Comparison of ENCODE assay signal across 18 mouse cellular contexts in genomic region chr19:35759701-35760100, GRCm38 (mm10).
DNase-seq lines count a peak whose midpoint lies in the region; ATAC-seq and TF ChIP-seq lines count a peak whose summit lies in the region.
"Had no signal": no experiment of that assay in that cellular context is flagged by ENCODE, and none has a peak within 500 bp of the region (broad histone marks: within the 10 kb centered on the region; RNA-seq: fewer than 3 reads in every experiment).

No protein-coding gene starts in this region.

- H3K36me3 ChIP-seq in heart, embryonic 12.5 days = no peaks in the 10 kb centered on the region
- no peaks in the 10 kb centered on the region for H3K36me3 ChIP-seq in liver, adult 2 months (ENCODE audit: control insufficient read depth, insufficient read depth, low read length)
- H3K36me3 ChIP-seq in liver, embryonic 11.5 days (ENCODE audit: control insufficient read depth, insufficient read depth, low read length) = no peaks in the 10 kb centered on the region
- no peaks in the 10 kb centered on the region for H3K36me3 ChIP-seq in heart, postnatal 0 days (replicated peaks; ENCODE audit: control insufficient read depth, insufficient read depth, low read length)
- H3K36me3 ChIP-seq: embryonic facial prominence, embryonic 13.5 days; heart, embryonic 15.5 days; hindbrain, embryonic 15.5 days had no signal

- no peak overlapping the region for H3K4me3 ChIP-seq in heart, embryonic 12.5 days
- H3K4me3 ChIP-seq in liver, adult 2 months (ENCODE audit: insufficient read depth, low read depth, low read length) = no peak overlapping the region
- H3K4me3 ChIP-seq in liver, embryonic 11.5 days (ENCODE audit: low read depth, low read length) = no peak overlapping the region
- H3K4me3 ChIP-seq in heart, postnatal 0 days (ENCODE audit: low read depth, low read length) = no peak overlapping the region
- H3K4me3 ChIP-seq: embryonic facial prominence, embryonic 13.5 days; heart, embryonic 15.5 days; hindbrain, embryonic 15.5 days had no signal

- WGBS in heart, embryonic 12.5 days = 69% methylated on average over 3 of the region's 3 CpGs
- 30% methylated on average over 3 of the region's 3 CpGs for WGBS in liver, adult 2 months
- WGBS in liver, embryonic 11.5 days = 75% methylated on average over 3 of the region's 3 CpGs
- WGBS in heart, postnatal 0 days = 35% methylated on average over 3 of the region's 3 CpGs

- no peaks in the 10 kb centered on the region for H3K27me3 ChIP-seq in heart, embryonic 12.5 days (replicated peaks)
- no peaks in the 10 kb centered on the region for H3K27me3 ChIP-seq in liver, adult 2 months (ENCODE audit: control insufficient read depth, insufficient read depth, low read length)
- H3K27me3 ChIP-seq in liver, embryonic 11.5 days (replicated peaks; ENCODE audit: control insufficient read depth, insufficient read depth, low read length) = no peaks in the 10 kb centered on the region
- no peaks in the 10 kb centered on the region for H3K27me3 ChIP-seq in heart, postnatal 0 days (ENCODE audit: control insufficient read depth, insufficient read depth, low read length)
- H3K27me3 ChIP-seq: embryonic facial prominence, embryonic 13.5 days; heart, embryonic 15.5 days; hindbrain, embryonic 15.5 days had no signal

- no peak for ATAC-seq in heart, embryonic 12.5 days (ENCODE audit: insufficient number of reproducible peaks, low FRiP score)
- ATAC-seq in liver, embryonic 11.5 days (replicated peaks; ENCODE audit: low FRiP score) = no peak
- ATAC-seq in heart, postnatal 0 days (ENCODE audit: insufficient read depth, low read depth) = peak; percentile 44
- ATAC-seq: forebrain, embryonic 16.5 days; intestine, embryonic 16.5 days; liver, postnatal 0 days had no signal

- peak; percentile 96 for DNase-seq in heart, adult 11 months
- DNase-seq in liver, adult 2 months (ENCODE audit: extremely low read depth, low read depth, low spot score) = peak; percentile 77
- no peak for DNase-seq in liver, embryonic 11.5 days (ENCODE audit: low spot score)
- DNase-seq in heart, postnatal 0 days (ENCODE audit: low spot score) = no peak
- peak; percentile 73 to 77 for DNase-seq in kidney, postnatal 25 days
- DNase-seq in right cerebral cortex, adult 18-20 months = no peak
- DNase-seq in adrenal gland, postnatal 4 days (ENCODE audit: low spot score in 2 of 2) = no peak
- DNase-seq: cerebellum, adult 18-20 months; gastrocnemius, postnatal 10 days; liver, postnatal 0 days; lung, postnatal 14 days; spleen, adult 18-20 months had no signal

- TF ChIP-seq POLR2A in liver, adult 2 months (IDR thresholded peaks at IDR 0.05; ENCODE audit: extremely low read depth, insufficient read depth, low read length) = no peak

- no peak overlapping the region for H3K4me2 ChIP-seq in heart, embryonic 12.5 days
- H3K4me2 ChIP-seq in liver, embryonic 11.5 days = no peak overlapping the region
- H3K4me2 ChIP-seq in heart, postnatal 0 days (ENCODE audit: low read depth, low read length) = no peak overlapping the region
- H3K4me2 ChIP-seq: embryonic facial prominence, embryonic 13.5 days; heart, embryonic 15.5 days; hindbrain, embryonic 15.5 days had no signal

- H3K9me3 ChIP-seq in heart, embryonic 12.5 days (replicated peaks) = no peaks in the 10 kb centered on the region
- H3K9me3 ChIP-seq in liver, embryonic 11.5 days (ENCODE audit: control insufficient read depth, low read length) = no peaks in the 10 kb centered on the region
- no peaks in the 10 kb centered on the region for H3K9me3 ChIP-seq in heart, postnatal 0 days (replicated peaks; ENCODE audit: control insufficient read depth, low read length)
- H3K9me3 ChIP-seq: embryonic facial prominence, embryonic 13.5 days; heart, embryonic 15.5 days; hindbrain, embryonic 15.5 days had no signal

- H3K9ac ChIP-seq in heart, embryonic 12.5 days = no peak overlapping the region
- H3K9ac ChIP-seq in liver, adult 2 months (ENCODE audit: low read depth, low read length) = no peak overlapping the region
- no peak overlapping the region for H3K9ac ChIP-seq in liver, embryonic 11.5 days (ENCODE audit: low read depth, low read length)
- H3K9ac ChIP-seq in heart, postnatal 0 days (replicated peaks; ENCODE audit: low read depth, low read length) = no peak overlapping the region
- H3K9ac ChIP-seq: embryonic facial prominence, embryonic 13.5 days; heart, embryonic 15.5 days; hindbrain, embryonic 15.5 days; liver, postnatal 0 days had no signal

- H3K79me2 ChIP-seq in liver, adult 2 months (ENCODE audit: control insufficient read depth, insufficient read depth, low read length) = no peaks in the 10 kb centered on the region

- no peak for TF ChIP-seq EP300 in heart, postnatal 0 days (IDR thresholded peaks at IDR 0.05; ENCODE audit: low read depth)

- no peaks in the 10 kb centered on the region for H3K4me1 ChIP-seq in heart, embryonic 12.5 days (replicated peaks)
- no peaks in the 10 kb centered on the region for H3K4me1 ChIP-seq in liver, adult 2 months (ENCODE audit: control insufficient read depth, insufficient read depth, low read length)
- H3K4me1 ChIP-seq in liver, embryonic 11.5 days (replicated peaks; ENCODE audit: control insufficient read depth, insufficient read depth, low read length) = no peaks in the 10 kb centered on the region
- H3K4me1 ChIP-seq in heart, postnatal 0 days (ENCODE audit: control insufficient read depth, insufficient read depth) = no peaks in the 10 kb centered on the region
- H3K4me1 ChIP-seq: embryonic facial prominence, embryonic 13.5 days; heart, embryonic 15.5 days; hindbrain, embryonic 15.5 days had no signal

- H3K27ac ChIP-seq in heart, embryonic 12.5 days (ENCODE audit: poor library complexity, severe bottlenecking) = no peak overlapping the region
- H3K27ac ChIP-seq in liver, adult 2 months (replicated peaks; ENCODE audit: insufficient read depth, low read depth, low read length) = no peak overlapping the region
- H3K27ac ChIP-seq in liver, embryonic 11.5 days (ENCODE audit: low read depth, low read length) = no peak overlapping the region
- H3K27ac ChIP-seq in heart, postnatal 0 days (ENCODE audit: low read depth) = no peak overlapping the region
- H3K27ac ChIP-seq: embryonic facial prominence, embryonic 13.5 days; heart, embryonic 15.5 days; hindbrain, embryonic 15.5 days had no signal

- no peak for TF ChIP-seq CTCF in liver, adult 2 months (IDR thresholded peaks at IDR 0.05; ENCODE audit: low read depth, low read length)
- TF ChIP-seq CTCF in heart, postnatal 0 days (IDR thresholded peaks at IDR 0.05; ENCODE audit: low read depth) = no peak

Comparison
In these comparisons a context has a peak if more than half of its experiments do, and no peak if none do; other contexts are left out.
1. DNase-seq: peak in heart, adult 11 months (single experiment), liver, adult 2 months (single experiment) and kidney, postnatal 25 days (2 of 2); none in liver, embryonic 11.5 days (single experiment), heart, postnatal 0 days (single experiment), right cerebral cortex, adult 18-20 months (single experiment) and adrenal gland, postnatal 4 days (0 of 2).